Mouse (Mus musculus) hindbrain, embryonic 15.5 days (tissue): ENCODE data around the gene L1td1. TPM values are rescaled to one million over a fixed set of nuclear protein-coding genes. Genes with fewer than 3 reads are reported as not detected.
"Not testable (repeated sequence)": the region's sequence is repeated elsewhere in the genome, so short reads cannot be mapped to it uniquely, and the experiment has no call there.

Experiments
- ATAC-seq: fragments of 200-750 bp; cut with Nextera tagmentation; 2 replicates; pipeline ENCODE4 v1.8.0; 2017; ENCODE audit warnings: low read depth, moderate number of reproducible peaks, moderate TSS enrichment; ENCODE audit not compliant: low FRiP score
- H3K27ac ChIP-seq: fragments of 300-500 bp; sonication (generic); replicated peaks from 2 replicates; pipeline ENCODE4 v1.5.1; 2015; ENCODE audit warnings: mild to moderate bottlenecking, inconsistent platforms
- H3K27me3 ChIP-seq: fragments of 300-500 bp; sonication (generic); 2 replicates; pipeline ENCODE4 v1.6.1; 2015; ENCODE audit warnings: control low read depth, inconsistent platforms
- H3K36me3 ChIP-seq: fragments of 300-500 bp; sonication (generic); 2 replicates; pipeline ENCODE4 v1.6.1; 2015; ENCODE audit warnings: control low read depth, inconsistent platforms
- H3K4me1 ChIP-seq: fragments of 300-500 bp; sonication (generic); replicated peaks from 2 replicates; pipeline ENCODE4 v1.6.1; 2015; ENCODE audit warnings: control low read depth, inconsistent platforms
- H3K4me2 ChIP-seq: fragments of 300-500 bp; sonication (generic); 2 replicates; pipeline ENCODE4 v1.6.1; 2015; ENCODE audit warnings: moderate library complexity, mild to moderate bottlenecking, inconsistent platforms
- H3K4me3 ChIP-seq: fragments of 300-500 bp; sonication (generic); 2 replicates; pipeline ENCODE4 v1.5.1; 2015; ENCODE audit warnings: mild to moderate bottlenecking, inconsistent platforms
- H3K9ac ChIP-seq: fragments of 300-500 bp; sonication (generic); 2 replicates; pipeline ENCODE4 v1.6.1; 2015; ENCODE audit warnings: inconsistent platforms
- H3K9me3 ChIP-seq: fragments of 300-500 bp; sonication (generic); 2 replicates; pipeline ENCODE4 v1.6.1; 2016; ENCODE audit warnings: control low read depth, inconsistent platforms
- whole genome bisulfite sequencing: fragments of 180-500 bp; shearing (Covaris S2); methylation state at CpG from one replicate; pipeline ENCODE4 v1.1.7; 2015; 5-methylcytosine and 5-hydroxymethylcytosine counted together
- polyA plus RNA-seq: library from polyadenylated mRNA; unstranded; fragments of >200 nt; fragmentation: Nextera tagmentation; extraction: Ambion mirVana; gene quantifications from 2 replicates; pipeline ENCODE4 v1.2.1, GENCODE M21; 2015

The L1td1 gene
- polyA plus RNA-seq, 1 experiment from 2014 or later, result 0.08 TPM

DNA sequence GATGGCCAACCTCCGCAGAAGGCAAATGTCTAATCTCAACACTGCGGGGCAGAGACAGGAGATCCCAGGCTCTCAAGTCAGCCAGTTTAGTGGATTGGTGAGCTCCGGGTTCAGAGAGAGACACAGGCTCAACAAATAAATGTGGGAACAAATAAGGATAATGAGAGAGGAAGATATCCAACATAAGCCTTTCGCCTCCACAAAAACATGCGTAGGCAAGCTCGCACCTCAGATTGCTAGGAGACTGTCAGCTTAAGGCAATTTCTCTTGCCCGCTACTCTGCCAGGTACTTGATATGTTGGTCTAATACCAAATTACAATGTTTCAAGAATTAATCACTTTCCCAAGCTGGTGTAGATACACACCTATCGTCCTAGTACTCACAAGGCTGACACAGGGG, 15.6 kb upstream of the L1td1 start:
- no peak for ATAC-seq
- 96% methylated on average over 8 of the region's 8 CpGs for WGBS
- Histone ChIP-seq H3K36me3 (no peaks in the 10 kb centered on the region), H3K9me3 (no peaks in the 10 kb centered on the region), H3K4me3 (no peak overlapping the region), H3K27ac (no peak overlapping the region), H3K9ac (no peak overlapping the region), H3K4me2 (no peak overlapping the region), H3K27me3 (no peaks in the 10 kb centered on the region), H3K4me1 (no peaks in the 10 kb centered on the region)

DNA sequence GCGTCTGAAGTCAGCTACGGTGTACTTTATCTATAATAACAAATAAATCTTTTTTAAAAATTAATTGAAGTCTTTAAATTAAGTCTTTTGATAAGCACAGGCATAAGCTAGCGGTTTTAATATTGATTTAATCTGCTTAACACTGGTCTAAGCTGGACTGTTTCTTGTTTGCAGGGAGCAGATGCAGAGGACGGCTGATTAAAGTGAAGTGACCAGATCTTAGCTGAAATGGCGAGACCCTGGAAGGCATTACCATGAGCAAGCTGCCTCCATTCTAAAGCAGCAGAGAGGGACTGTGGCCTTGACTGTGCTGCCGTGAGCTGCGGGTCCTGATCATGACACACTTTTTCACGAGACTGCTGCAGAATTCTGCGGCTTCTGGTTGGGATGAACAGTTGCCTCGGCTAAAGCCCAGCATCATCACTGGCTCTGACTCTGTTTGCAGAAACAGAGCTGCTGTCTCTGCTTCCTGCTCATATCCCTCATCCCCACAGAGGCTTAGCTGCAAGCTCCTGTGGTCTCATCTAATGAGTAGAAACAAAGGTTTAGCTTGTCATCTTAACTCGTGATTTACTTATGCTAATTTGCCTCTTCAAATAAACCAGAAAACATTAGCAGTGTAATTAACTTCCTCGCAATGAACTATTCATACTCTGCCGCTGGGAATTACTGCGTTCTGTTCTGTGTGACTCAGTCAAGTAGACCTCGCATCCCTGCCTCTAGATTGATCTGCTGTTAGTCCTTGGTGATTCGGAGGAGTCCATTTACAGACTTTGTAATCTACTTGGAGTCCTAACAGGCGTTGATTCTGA, 8.6 kb upstream of the L1td1 start:
- WGBS, result 72% methylated on average over 17 of the region's 17 CpGs
- ATAC-seq, result peak; percentile 81
- Histone ChIP-seq H3K4me3 (no peak overlapping the region), H3K4me2 (no peak overlapping the region), H3K27me3 (no peaks in the 10 kb centered on the region), H3K9ac (no peak overlapping the region), H3K36me3 (no peaks in the 10 kb centered on the region), H3K27ac (peak overlapping the region; percentile 11; the same call in 1 of the 2 replicates), H3K9me3 (no peaks in the 10 kb centered on the region), H3K4me1 (no peaks in the 10 kb centered on the region)

DNA sequence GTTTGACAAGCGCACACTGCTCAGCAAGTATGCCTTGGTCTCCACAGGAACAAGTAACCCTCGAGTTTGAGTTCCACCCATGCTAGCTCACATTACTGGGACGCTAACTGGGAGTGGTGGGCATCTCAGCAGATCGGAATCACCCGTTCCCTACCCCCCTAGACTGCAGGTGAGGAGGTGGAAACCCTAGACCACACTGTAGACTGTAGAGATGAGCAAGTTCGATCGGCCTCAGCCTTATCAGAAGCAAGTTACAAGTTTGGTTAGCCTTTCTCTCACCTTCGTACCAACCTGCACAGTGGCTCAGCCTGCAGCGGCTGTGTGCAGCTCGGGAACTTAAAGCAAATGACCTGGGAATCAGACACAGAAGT, 8.0 kb upstream of the L1td1 start:
- 81% methylated on average over 10 of the region's 10 CpGs for WGBS
- Histone ChIP-seq H3K27me3 (no peaks in the 10 kb centered on the region), H3K4me3 (no peak overlapping the region), H3K9me3 (no peaks in the 10 kb centered on the region), H3K27ac (no peak overlapping the region; the same call in 1 of the 2 replicates), H3K4me2 (no peak overlapping the region), H3K9ac (no peak overlapping the region), H3K4me1 (no peaks in the 10 kb centered on the region), H3K36me3 (no peaks in the 10 kb centered on the region)
- peak; percentile 49; the same call in 1 of the 2 replicates for ATAC-seq

DNA sequence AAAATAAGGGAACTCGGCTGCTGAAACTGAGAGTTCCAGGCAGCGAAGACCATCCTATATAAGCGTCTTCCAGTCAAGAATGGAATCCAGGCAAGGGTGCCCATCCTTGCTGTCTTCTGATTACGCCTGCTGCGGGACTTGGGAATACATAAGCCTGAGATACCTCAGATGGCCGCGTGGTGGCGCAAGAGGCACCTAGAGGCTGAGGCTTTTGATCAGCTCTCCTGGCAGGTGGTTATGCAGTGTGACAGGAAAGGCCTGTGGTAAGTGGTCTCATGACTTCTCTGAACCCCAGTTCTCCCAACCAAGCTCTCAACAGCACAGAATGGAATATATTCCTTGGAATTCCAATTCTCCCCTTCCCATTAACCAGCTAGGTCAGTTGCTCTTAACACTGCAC, 4.1 kb upstream of the L1td1 start:
- H3K27me3 ChIP-seq, result peaks cover 18% of the 10 kb centered on the region
- WGBS, result 11% methylated on average over 8 of the region's 8 CpGs
- no peak for ATAC-seq
- H3K36me3 ChIP-seq, result no peaks in the 10 kb centered on the region
- no peak overlapping the region for H3K9ac ChIP-seq
- peaks cover 11% of the 10 kb centered on the region for H3K4me1 ChIP-seq
- H3K4me2 ChIP-seq, result no peak overlapping the region
- no peak overlapping the region for H3K4me3 ChIP-seq
- no peak overlapping the region for H3K27ac ChIP-seq
- H3K9me3 ChIP-seq, result no peaks in the 10 kb centered on the region

DNA sequence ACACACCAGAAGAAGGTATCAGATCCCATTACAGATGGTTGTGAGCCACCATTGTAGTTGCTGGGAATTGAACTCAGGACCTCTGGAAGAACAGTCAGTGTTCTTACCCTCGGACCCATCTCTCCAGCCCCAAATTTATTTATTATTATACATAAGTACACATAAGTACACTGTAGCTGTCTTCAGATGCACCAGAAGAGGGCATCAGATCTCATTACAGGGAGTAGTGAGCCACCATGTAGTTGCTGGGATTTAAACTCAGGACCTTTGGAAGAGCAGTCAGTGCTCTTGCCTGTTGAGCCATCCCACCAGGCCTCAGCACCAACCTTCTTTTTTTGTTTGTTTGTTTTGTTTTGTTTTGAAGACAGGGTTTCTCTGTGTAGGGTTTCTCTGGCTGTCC, 1.9 kb upstream of the L1td1 start:
- 97% methylated on average over 1 of the region's 1 CpGs for WGBS
- H3K4me3 ChIP-seq, H3K36me3 ChIP-seq, H3K9me3 ChIP-seq, H3K4me2 ChIP-seq, H3K27ac ChIP-seq, H3K9ac ChIP-seq, ATAC-seq: not testable (repeated sequence)
- peaks cover 35% of the 10 kb centered on the region for H3K27me3 ChIP-seq
- H3K4me1 ChIP-seq, result peaks cover 20% of the 10 kb centered on the region

DNA sequence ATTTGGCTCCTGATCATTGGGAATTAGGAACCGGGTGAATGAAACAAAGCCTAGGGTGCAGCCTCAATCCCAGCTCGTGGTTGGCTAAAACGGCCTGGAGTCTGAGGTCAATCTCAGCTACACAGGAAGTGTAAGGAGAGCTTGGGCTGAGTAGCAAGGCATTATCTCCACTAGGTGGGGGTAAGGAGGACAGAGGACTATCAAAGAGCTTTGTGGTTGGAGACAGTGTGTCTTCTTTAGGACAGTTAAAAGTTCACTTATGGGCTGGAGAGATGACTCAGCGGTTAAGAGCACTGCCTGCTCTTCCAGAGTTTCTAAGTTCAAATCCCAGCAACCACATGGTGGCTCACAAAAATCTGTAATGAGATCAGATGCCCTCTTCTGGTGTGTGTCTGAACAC, 1.1 kb upstream of the L1td1 start:
- no peak for ATAC-seq
- WGBS, result 39% methylated on average over 4 of the region's 4 CpGs
- Histone ChIP-seq H3K9me3 (no peaks in the 10 kb centered on the region), H3K36me3 (no peaks in the 10 kb centered on the region), H3K9ac (no peak overlapping the region), H3K27ac (no peak overlapping the region), H3K4me3 (no peak overlapping the region), H3K4me2 (no peak overlapping the region), H3K27me3 (peaks cover 35% of the 10 kb centered on the region), H3K4me1 (peaks cover 20% of the 10 kb centered on the region)

DNA sequence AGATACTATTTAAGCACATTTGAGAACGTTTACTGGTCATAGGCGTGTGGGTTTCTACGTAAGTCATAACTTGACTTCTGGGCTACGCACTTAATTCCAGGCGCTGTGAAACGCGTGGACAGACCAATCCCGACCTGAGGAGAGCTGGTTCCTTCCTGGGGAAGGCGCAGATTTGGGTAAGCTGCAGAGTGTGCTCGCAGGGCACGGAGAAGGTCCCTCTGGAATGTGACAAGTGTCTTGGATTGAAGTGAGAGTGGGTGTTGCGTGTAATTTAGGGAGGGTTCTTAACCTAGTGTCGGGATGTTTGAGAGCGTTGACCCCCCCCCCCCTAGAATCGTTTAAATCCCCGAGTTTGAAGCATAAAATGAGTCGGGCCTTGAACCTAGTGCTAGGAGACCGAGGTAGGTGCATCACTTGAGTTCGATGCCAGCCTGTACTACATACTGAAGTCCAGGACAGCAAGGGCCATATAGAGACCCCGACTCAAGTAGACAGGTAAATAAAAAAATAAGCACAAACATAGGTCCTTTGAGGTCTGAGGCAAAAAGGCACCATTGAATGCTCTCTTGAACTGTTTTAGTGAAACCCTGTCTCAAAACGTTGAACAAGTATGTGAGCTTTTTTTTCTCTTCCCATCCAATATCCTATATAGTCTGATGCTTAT, 893 bp downstream of the L1td1 start:
- Histone ChIP-seq H3K4me1 (peaks cover 20% of the 10 kb centered on the region), H3K4me2 (peak overlapping the region; percentile 56), H3K9me3 (no peaks in the 10 kb centered on the region), H3K4me3 (peak overlapping the region; percentile 29), H3K9ac (no peak overlapping the region), H3K36me3 (no peaks in the 10 kb centered on the region), H3K27me3 (peaks cover 35% of the 10 kb centered on the region), H3K27ac (no peak overlapping the region)
- WGBS, result 4% methylated on average over 21 of the region's 21 CpGs
- no peak for ATAC-seq

DNA sequence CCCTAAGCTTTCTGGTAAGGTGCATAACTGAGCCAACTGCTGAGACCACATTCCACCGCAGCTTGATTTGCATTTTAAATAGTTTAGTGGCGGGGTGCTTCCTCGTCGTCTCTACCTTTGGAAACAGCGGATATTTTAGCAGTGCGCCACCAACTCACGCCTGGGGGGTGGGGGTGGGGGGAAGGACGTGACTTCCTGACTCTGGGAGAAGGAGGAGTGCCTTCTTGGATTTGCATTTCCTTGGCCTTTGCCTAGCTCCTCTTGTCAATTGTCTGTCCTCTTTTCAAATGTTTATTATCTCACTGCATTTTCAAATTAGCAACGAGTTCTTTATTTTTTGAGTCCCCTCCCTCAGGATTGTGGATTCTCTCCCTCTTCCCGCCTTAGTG, 1.4 kb downstream of the L1td1 start:
- Histone ChIP-seq H3K4me2 (peak overlapping the region; percentile 56), H3K27ac (no peak overlapping the region), H3K4me3 (0 out of 2 replicates have a peak overlapping the region, but pooled peaks have one; percentile 11), H3K36me3 (no peaks in the 10 kb centered on the region), H3K9ac (no peak overlapping the region), H3K4me1 (peaks cover 20% of the 10 kb centered on the region), H3K27me3 (peaks cover 35% of the 10 kb centered on the region), H3K9me3 (no peaks in the 10 kb centered on the region)
- 2% methylated on average over 10 of the region's 10 CpGs for WGBS
- no peak for ATAC-seq

DNA sequence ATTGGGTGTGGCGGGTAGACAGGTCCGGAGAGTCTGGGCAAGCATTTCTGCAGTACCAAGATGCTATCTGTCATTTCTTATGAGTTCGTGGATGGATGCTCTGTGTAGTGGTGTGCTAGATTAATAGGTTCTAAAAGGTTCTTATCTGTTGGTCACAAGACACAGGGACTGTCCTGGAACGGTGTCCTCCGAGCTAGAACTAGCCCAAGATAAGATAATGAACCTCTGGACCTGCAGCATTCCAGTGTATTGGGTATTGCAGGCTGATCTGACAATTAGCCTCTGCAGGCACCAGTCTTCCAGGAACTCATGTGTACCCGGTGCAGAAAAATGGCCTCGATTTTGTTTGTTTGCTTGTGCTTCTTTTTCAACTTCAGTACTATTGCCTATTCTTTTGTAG, 2.2 kb downstream of the L1td1 start:
- Histone ChIP-seq H3K9me3 (no peaks in the 10 kb centered on the region), H3K4me2 (no peak overlapping the region), H3K27ac (no peak overlapping the region), H3K4me3 (no peak overlapping the region), H3K27me3 (peaks cover 35% of the 10 kb centered on the region), H3K9ac (no peak overlapping the region), H3K4me1 (peaks cover 20% of the 10 kb centered on the region), H3K36me3 (no peaks in the 10 kb centered on the region)
- 64% methylated on average over 7 of the region's 7 CpGs for WGBS
- ATAC-seq, result no peak

DNA sequence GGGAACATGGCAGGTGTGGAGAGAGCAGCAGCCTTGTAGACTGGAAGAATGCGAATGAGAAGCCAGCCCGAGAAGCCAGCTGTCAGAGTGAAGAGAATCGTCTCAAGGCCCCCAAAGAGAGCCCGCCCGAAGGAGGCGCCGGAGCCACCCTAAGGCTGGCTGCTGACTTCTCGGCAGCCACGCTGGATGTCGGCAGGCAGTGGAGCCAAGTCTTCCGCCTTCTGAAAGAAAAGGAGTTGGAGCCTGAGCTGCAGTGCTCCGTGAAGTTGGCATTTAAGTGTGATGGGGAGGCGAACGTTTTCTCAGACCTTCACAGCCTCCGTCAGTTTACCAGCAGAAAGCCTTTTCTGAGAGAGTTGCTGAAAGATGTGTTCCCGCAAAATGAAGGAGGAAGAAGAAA, 7.1 kb downstream of the L1td1 start:
- Histone ChIP-seq H3K27ac (no peak overlapping the region), H3K4me2 (no peak overlapping the region), H3K27me3 (peaks cover 6% of the 10 kb centered on the region), H3K4me3 (no peak overlapping the region), H3K4me1 (no peaks in the 10 kb centered on the region), H3K9me3 (no peaks in the 10 kb centered on the region), H3K36me3 (no peaks in the 10 kb centered on the region), H3K9ac (no peak overlapping the region)
- WGBS, result 93% methylated on average over 16 of the region's 16 CpGs
- no peak for ATAC-seq

DNA sequence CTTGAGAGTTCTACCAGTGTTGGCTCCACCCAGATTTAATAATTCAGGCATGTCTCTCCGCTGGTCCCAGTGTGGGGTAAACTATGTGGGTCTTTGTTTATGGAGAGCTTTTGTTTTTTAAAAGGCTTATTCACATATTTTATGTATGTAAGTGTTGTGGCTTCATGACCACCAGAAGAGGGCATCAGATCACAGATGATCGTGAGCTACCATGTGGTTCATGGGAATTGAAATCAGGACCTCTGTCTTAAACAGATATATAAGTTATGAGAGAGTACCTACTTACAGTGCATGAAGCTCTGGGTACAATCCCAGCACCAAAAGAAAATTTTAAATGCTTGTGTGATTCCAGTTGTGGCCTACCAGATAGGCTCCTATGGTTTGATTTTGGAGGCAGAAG, 13.2 kb downstream of the L1td1 start:
- no peaks in the 10 kb centered on the region for H3K4me1 ChIP-seq
- ATAC-seq, result peak; percentile 66; the same call in 1 of the 2 replicates
- WGBS, result 34% methylated on average over 2 of the region's 2 CpGs
- no peaks in the 10 kb centered on the region for H3K9me3 ChIP-seq
- no peaks in the 10 kb centered on the region for H3K36me3 ChIP-seq
- no peak overlapping the region for H3K27ac ChIP-seq
- H3K4me3 ChIP-seq, result no peak overlapping the region
- H3K27me3 ChIP-seq, result no peaks in the 10 kb centered on the region
- no peak overlapping the region for H3K9ac ChIP-seq
- H3K4me2 ChIP-seq, result no peak overlapping the region

DNA sequence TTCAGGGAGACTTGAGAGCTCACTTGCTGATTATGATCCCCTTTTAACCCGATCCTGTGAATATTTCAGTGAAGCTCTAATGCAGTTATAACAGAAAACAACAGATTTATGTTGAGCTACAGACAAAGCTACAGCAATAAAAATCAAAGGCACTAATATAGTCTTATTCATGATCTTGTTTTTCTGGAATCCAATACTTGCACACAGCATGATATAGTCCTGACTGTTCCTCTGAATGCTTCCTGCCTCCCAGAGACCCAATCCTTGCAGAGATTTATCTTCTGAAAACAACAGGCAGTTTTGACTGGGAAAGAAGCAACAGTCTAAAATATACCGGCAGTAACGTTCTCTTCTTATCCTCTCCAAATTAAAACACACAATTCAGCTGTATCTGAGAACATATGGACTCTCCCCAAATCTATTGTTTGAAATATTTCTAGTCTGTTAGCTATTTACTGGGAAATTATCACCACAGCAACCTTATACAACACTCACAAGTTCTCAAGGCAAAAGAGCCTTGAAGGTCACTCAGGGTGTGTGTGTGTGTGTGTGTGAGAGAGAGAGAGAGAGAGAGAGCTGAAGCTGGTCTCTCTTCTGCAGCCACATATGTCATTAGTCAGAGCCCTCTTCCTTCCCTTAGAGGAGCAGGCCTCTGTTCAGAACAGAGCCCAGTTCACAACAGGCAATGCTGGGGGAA, 16.8 kb downstream of the L1td1 start:
- ATAC-seq, result no peak
- Histone ChIP-seq H3K27me3 (no peaks in the 10 kb centered on the region), H3K36me3 (no peaks in the 10 kb centered on the region), H3K27ac (no peak overlapping the region), H3K4me1 (no peaks in the 10 kb centered on the region), H3K4me2 (no peak overlapping the region), H3K9me3 (no peaks in the 10 kb centered on the region), H3K9ac (no peak overlapping the region), H3K4me3 (no peak overlapping the region)
- 60% methylated on average over 3 of the region's 3 CpGs for WGBS
